Mouse (Mus musculus) layer of hippocampus, adult 11-12 months (tissue): ENCODE measurements around the gene Rab3il1.
A peak's percentile ranks its signal among the peaks of the same experiment; 100 is the strongest.

Experiments
- DNase-seq: peaks from one replicate; pipeline ENCODE4 v3.0.0; 2022; ENCODE audit warnings: low spot score

Rab3il1 gene

DNA sequence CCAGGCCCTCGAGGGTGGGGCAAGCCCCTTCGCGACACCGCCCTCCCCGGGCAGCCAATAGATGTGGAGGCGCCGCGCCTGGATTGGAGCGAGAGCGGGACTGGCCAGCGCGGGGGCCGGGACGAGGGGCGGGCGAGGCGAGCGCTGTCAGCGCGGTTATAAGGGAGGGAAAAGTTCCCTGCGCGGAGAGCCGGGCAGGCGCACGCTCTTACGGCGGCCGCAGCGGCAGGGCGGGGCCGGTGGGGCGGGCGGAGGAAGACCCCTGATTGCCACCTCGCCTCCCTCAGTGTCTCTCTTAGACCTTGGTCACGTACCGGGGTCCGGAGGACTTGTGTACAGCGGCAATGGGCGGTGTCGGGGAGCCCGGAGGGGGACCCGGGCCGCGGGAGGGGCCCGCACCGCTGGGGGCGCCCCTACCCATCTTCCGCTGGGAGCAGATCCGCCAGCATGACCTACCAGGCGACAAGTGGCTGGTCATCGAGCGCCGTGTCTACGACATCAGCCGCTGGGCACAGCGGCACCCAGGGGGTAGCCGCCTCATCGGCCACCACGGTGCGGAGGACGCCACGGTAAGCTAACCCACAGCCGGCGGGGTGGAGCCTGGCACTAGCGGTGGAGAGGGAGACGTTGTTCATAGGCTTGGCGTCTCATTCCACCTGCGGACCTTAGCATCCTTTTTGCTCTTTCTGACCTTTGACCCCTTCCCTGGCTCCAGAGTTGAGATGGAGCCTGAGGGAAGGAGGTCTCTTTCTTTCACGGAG, 40.1 kb downstream of the Rab3il1 start, which contains the start of gene Fads3:
TSS of gene Fads3 (plus strand) at position 182 of the 761 bp plus-strand sequence.
- DNase-seq, result peak; percentile 64

DNA sequence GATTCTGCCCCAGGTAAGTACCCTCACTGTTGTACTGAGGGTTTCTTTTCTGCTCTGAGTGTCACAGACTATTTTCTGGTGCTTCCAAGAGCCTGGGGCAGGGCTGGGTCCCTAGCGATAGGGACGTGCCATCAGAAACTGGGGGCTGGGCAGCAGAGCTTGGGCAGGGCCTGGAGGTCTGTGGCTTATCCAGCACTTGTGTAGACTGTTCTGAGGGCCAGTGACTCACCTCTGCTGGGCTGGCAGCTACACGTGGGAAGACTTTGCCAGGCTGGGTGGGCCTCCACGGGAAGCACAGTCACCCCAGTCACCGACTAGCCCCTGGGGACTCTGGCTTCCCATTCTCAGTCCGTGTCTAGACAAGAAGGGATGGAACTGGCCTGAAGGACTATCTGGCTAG, 40.8 kb downstream of the Rab3il1 start:
- DNase-seq, result no peak

DNA sequence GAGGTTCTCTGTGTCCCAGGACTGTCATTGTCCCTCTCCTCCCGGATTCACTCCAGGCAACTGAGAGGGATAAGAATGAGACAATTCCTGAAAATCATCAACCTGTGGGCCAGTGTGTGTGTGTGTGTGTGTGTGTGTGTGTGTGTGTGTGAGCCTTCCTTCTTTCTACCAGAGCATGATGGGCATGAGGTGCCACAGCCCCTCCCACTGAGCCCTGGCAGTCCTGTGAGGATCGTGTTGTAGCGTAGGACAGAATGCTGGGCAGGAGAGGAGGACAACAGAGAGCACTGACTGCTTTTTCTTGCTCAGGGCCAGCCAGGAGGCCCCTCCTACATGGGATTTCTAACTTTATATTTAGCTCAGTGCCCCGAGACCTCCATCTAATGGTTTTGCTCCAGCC, 41.3 kb downstream of the Rab3il1 start:
- no peak for DNase-seq

DNA sequence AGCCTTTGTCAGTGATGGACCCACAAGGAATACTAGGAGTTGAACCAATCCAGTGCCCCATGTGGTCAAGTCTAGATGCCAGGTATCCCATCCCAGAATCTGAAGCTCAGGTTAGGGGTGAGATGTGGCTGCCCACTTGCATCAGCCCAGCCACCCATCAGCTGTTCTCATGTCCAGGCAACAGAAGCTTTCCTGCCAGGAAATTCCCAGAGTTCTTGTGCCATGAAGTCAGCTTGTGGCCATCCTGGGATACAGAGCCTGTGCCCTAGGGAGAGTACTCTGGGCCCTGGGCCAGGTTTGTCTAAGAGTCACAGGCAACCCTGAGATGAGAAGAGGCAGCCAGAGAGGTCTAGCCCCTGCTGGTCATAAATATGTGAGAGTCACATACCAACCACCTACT, 42.2 kb downstream of the Rab3il1 start:
- DNase-seq, result no peak

DNA sequence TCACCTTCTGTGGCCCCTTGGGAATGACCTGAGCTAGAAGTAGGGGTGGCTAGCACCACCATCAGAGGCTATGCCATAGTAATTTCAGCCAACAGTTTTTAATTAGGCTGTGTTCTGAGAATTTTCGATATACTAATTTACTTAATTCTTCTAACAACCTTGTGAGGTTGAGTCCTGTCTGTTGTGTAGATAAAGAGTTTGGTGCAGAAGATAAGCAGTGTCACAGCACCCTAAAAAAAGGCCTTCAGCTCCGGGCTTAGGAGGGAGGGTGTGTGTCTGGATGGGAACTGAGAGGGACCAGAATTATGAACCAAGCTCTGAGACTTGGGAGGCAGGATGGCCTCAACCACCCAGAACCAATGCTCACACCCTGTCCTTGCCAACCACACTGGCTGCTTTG, 44.2 kb downstream of the Rab3il1 start:
- DNase-seq, result no peak

DNA sequence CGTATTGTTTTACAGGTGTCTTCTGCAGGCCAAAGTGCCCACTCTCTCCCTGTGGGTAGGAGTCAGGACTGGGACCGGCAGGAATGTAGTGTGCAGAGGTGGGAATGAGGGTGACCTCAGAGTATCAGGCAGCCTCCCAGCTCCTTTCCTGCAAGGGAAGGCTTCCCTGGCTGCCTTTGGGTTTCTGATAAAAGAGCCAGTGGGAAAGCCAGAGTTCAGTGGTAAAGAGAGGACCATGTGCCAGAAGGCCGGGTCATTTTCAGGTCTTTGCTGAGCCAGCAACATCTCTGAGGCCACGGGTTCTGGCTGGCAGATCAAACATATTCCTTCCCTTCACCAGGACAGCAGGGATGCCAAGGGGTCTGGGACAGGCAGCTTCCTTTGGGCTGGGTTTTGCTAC, 44.9 kb downstream of the Rab3il1 start:
- no peak for DNase-seq

DNA sequence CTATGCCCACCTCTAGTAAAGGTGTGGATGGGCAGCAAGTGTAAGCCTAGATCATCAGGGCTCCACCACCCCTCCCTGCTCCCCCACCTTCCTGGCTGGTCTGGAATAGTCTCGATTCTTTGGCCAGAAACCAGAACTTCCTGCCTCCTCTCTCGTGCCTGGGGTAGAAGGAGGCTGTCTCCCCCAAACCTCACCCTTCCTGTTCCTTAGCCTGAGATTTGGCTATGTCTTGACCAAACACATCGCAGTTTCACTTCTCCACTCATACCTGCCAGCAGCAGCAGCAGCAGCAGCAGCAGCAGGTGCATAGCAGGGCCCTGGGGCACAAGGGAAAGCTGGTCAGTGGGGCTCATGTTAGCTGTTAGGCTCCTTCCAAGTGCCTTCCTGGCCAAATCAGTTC, 45.5 kb downstream of the Rab3il1 start:
- DNase-seq, result no peak

DNA sequence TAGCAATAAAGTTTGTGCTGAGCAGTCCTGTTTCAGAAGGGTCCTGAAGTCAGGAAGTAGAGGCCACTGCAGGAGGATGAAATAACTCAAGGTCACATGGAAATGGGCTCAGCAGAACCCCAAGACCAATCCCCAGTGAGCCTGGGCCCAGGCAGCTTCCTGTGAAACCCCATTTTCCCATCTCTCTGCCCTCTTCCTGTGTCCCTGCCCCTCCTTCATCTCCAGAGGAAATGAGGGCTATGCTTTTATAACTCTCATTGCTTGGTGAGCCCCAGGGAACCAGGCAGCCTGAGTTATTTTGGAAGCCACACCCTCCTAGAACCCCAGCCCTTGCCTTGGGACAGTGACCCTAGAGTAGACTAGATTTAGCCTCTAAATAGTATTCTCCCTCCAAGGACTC, 48.1 kb downstream of the Rab3il1 start:
- no peak for DNase-seq

DNA sequence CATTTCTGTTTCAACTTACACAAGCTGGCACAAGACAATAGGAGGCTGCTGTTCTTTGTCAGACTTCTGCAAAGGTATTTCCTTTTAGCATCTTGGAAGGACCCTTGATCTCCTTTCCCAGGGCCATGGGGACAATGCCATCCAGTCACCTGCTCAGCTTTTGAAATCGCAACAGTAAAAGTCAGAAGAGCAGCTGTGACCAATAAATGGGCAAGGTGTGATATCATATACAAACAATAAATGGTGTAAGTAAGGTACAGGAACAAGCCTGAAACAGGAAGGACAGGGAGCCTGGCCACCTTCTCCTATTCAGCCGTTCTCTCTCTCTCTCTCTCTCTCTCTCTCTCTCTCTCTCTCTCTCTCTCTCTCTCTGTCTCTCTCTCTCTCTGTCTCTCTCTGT, 49.0 kb downstream of the Rab3il1 start:
- DNase-seq, result no peak

DNA sequence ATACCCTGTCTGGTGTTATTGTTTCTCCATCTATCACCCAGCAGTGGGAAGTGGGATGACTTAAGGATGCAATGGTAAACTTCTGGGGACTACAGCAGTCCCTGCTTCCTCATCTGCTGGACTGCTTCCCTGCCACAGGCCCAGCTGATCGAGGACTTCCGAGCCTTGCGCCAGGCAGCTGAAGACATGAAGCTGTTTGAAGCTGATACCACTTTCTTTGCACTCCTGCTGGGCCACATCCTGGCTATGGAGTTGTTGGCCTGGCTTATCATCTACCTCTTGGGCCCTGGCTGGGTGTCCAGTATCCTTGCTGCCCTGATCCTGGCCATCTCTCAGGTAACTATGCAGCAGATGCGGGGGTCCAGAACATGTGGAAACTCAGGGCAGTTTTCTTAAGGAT, 51.2 kb downstream of the Rab3il1 start:
- no peak for DNase-seq

DNA sequence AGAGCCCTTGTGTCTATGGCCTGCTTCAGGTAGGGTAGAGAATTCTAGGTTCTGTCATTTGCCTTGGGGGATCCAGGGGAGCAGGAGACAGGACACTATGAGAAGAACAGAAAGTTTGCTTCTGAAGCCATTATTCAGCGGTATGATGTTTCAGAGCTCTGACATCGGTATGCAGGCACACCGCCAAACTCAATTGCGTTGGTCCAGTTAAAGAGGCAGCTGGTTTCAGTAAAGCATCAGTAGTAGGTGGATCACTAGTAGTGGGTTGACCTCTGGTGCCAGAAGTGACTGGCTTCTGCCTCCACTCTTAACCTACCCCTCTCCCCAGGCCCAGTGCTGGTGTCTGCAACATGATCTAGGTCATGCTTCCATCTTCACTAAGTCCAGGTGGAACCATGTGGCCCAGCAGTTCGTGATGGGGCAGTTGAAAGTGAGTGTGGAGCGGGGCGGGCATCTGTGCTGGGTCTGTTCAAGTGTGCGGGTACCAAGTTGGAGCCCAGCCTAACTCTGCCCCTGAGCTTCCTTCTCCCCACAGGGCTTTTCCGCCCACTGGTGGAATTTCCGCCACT, 52.3 kb downstream of the Rab3il1 start:
- DNase-seq, result no peak

DNA sequence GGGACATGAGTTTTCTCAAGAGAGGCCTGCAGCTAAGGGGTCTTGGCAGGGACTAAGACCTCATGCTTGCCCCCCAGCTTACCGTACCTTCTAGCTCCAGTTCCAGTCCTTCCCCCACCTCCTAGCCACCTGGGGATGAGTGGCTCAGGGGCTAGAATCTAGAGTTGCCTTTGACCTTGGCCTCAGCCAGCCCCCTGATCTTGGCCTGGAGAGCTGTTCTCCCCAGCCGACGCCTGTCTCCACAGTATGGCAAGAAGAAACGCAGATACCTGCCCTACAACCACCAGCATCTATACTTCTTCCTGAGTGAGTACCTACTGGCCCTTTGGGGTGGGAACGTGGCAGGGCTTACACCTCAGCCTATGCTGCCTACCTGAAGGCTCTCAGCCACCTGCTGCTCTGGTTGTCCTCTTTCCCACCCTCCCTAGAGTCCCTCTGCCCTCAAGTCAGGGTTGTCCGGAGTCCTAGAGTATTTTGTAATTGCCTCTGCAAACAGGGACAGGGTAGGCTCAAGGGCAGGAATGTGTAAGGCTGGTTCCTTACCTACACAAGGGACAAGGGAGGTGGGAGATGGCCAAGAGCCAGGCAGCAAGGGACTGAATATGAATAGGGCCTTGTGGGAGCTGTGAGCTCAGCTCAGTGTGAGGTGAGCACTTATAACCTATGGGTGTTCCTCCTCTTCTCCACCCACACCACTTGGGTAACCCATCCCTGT, 53.0 kb downstream of the Rab3il1 start:
- no peak for DNase-seq

DNA sequence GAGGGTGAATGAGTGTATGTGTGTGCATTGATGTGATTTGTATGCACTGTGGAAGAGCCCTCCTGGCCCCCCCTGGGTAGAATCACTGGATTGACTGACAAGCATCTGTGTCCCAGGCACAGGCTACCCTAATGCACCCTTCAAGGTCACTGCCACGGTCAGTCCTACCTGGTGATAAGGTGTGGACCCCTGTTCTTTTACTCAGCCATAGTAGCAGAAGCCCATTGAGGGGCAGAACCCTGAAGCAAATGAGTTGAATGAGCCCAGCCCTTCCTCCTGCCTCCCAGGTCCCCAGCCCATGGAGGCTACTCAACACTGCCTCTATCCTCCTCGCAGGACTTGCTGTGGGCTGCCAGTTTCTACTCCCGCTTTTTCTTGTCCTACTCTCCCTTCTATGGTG, 53.8 kb downstream of the Rab3il1 start:
- DNase-seq, result no peak

DNA sequence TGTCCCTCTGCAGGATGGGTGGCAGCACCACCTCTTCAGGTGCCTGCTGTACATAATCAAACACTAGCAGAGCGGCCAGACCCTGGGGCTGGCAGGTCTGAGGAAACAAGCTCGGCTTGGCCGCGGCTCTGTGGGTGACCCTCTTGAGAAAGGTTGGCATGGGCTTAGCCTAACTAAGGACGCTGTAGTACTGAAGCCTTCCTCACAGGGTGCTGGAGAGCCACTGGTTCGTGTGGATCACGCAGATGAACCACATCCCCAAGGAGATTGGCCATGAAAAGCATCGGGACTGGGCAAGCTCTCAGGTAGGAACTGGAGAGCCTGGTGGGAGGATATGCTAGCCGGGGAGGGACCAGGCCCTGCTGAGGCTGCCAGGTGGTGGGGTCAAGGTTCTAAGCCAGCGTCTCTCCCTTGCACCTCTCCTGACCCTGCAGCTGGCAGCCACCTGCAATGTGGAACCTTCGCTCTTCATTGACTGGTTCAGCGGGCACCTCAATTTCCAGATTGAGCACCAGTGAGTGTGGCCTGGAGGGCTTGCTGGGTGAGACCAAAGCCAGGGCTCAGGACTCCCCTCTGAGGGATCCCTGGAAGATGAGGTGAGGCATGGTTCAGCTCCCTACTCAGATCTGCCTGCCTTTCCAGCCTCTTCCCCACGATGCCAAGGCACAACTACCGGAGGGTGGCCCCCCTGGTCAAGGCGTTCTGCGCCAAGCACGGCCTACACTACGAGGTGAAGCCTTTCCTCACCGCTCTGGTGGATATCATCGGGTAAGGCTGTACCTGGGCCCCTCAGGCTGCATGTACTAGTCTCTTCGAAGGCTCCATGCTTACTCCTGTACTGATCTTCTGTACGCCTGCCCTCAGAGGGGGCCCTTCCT, 54.6 kb downstream of the Rab3il1 start:
- no peak for DNase-seq

DNA sequence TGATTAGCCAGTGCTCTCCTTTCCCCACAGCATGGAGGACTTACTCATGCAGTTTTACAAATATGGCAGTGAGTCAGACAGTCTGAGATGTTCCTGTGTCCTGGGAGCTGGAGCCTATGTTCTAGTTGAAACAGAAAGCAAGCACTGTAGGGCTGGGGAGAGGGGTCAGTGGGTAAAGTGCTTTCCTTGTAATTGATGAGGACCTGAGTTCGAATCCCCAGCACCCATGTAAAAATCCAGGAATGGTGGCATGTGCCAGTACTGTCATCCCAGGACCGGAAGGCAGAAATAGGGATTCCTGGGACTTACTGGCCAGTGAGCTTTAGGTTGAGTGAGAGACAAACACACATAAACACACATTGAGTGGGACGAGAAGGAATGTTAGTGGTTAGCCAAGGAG, 55.2 kb downstream of the Rab3il1 start:
- no peak for DNase-seq

DNA sequence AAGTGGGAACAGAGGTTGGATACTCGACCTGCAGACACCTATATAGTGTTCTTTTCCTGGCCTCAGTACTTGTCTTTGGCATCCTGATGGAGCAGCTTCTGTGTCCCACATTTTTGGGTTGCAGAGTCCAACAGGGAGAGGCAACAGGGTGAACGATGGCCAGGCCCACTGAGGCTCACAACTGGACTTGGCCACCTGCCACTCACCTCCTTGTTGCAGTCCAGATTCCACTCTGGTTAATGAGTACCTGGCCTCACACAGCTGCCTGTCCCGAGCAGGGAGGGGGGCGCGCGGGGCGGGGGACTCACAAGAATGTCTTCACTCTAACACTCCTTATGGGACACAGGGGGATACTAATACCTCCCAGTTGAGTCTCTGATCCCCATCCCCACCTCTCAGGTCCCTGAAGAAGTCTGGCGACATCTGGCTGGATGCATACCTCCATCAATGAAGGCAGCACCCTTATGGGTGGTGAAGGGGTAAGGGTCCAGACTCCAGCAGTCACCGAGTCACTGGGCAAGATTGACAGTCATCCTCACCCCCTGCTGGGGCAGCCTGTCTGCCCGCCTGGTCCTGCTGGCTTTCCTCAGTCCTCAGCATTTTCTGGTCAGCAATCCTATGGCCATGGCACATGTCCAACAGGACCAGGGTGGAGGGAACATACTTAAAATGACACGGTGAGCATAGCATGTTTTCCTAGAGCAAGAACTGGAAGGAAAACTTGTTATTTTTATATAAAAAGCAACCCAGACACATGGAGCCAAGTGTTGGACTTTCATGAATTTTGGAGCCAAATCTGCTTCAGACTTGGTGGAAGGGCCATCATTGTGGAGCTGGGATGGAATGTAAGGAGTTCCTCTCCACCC, 56.2 kb downstream of the Rab3il1 start:
- DNase-seq, result no peak

DNA sequence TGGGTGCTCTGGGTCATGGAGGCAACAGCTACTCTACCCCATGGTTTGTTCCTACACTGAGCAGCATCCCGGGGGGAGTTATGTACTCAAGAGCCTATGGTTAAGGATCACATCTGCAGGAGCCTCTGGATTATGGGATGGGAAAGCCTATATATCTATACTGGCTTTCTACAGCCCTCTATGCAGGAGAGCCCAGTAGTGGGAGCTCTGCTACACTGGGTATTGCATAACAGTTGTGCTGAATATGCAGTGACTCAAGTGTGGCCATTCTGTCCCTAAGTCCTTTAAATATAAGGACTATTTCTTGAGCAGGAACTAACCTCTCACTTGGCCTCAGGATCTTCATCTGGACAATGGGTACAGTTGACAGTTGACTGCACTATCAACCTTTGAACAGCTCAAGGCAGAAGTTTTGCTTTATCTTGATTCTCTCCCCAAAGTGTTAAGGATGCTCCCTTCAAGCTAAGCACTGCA, 56.9 kb downstream of the Rab3il1 start:
- no peak for DNase-seq

DNA sequence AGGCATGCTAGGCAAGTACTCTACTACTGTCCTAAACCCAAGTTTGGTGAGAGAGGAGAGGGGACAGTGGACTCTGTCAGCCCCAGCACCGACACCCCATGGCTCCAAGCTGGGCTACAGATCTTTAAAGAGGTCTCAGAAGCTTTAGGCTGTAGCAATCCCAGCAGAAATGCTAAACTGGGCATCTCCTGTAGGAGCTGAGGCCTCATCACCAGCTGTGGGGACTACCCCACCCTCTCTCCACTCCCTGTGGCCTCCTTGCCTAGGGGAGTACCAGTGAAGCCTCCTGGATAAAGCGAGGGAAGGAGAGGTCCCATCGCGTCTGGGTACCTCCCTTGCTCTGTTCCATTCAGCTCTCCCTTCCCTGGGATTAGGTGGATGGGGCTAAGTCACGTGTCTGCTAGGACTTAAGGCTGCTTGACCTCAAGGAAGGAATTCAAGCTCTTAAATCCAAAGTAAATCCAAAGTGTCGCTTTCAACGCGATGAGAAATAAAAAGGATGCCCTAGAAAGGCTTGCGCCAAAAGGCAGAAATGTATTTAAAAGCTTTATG, 57.5 kb downstream of the Rab3il1 start:
- DNase-seq, result no peak

DNA sequence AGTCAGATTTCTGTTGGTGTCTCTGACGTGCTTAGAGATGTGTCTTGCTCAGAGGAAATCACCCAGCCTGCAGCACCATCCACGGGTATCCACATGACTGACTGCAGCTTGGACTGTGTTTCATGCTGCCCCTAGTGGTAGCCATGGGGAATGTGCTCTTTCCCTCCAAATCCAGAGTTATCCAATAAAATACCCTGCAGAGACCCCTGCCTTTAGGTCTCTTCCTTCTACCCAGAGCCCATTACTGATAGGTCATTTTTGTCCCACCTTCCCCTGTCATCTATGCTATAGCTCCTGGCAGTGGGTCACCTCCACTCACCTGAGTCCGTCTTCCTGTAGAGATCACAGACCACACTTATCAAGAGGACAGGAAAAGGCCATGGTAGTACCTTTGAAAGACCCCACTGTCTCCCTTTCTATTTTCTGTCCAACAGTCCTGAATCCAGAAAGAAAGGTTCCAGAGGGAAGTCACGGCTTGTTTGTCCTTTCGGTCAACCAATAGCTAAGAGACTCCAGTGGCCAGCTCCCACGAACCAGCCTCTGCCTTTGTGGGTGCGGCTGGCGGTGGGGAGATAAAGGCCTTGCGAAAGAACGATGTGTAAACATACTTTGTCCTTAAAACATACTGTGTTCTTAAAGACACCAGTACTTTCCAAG, 58.6 kb downstream of the Rab3il1 start:
- DNase-seq, result peak; percentile 45
